In the genomic region with DNA sequence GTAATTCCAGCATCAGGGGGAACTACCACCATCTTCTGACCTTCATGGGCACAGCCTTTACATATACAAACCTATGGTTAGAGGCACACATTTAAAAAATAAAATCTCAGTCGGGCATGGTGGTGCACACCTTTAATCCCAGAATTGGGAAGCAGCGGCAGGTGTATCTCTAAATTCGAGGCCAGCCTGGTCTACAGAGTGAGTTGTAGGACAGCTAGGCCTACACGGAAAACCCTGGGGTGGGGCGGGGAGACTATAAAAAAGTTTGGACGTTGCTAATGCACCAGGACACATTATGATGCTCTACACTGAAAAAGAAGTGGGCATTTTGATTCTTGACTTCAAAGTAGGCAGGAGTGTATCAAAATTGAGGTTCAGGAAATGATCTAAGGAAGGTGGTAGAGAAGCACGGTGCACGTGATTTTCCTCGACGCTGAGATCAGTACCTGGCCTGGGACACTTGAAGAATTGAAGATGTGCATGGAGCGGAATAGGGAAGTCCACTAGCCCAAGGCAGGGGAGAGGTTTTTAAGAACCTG, we compare ENCODE assay signal across 8 mouse cellular contexts. TPM values are rescaled to one million over a fixed set of nuclear protein-coding genes. Genes with fewer than 3 reads are reported as not detected.
DNase-seq lines count a peak whose midpoint lies in the region; ATAC-seq and TF ChIP-seq lines count a peak whose summit lies in the region.

No protein-coding gene starts in this region.

- peak; percentile 44; the same call in 1 of the 2 replicates for ATAC-seq in kidney, embryonic 16.5 days (ENCODE audit: low FRiP score, low TSS enrichment)
- ATAC-seq in G1E (ENCODE audit: extremely low read depth, insufficient number of reproducible peaks, low FRiP score, poor library complexity, severe bottlenecking), result no peak
- ATAC-seq in forebrain, embryonic 12.5 days (ENCODE audit: low FRiP score), result peak; percentile 39
- no peak for ATAC-seq in limb, embryonic 14.5 days (ENCODE audit: low FRiP score, low read depth)

- peak overlapping the region; percentile 95 for H3K27ac ChIP-seq in kidney, embryonic 16.5 days (ENCODE audit: low read length)
- peak overlapping the region; percentile 87 for H3K27ac ChIP-seq in forebrain, embryonic 12.5 days
- no peak overlapping the region for H3K27ac ChIP-seq in limb, embryonic 14.5 days (replicated peaks; ENCODE audit: low read depth, low read length)
- H3K27ac ChIP-seq in small intestine, adult 2 months (ENCODE audit: insufficient read depth, low read depth, low read length), result peak overlapping the region; percentile 64

- DNase-seq in kidney, adult 8-10 months, result no peak
- DNase-seq in G1E (ENCODE audit: low spot score), result no peak
- no peak for DNase-seq in limb, embryonic 14.5 days (ENCODE audit: low spot score)
- no peak for DNase-seq in embryo, embryonic 10.5 days (ENCODE audit: low spot score)
- no peak for DNase-seq in ovary, adult 18-20 months (ENCODE audit: low spot score)

- peak overlapping the region; percentile 88 for H3K9ac ChIP-seq in kidney, embryonic 16.5 days (replicated peaks; ENCODE audit: low read length)
- peak overlapping the region; percentile 81 for H3K9ac ChIP-seq in forebrain, embryonic 12.5 days
- H3K9ac ChIP-seq in limb, embryonic 14.5 days (ENCODE audit: low read depth, low read length, severe bottlenecking), result peak overlapping the region; percentile 84

- WGBS in kidney, embryonic 16.5 days, result 24% methylated on average over 11 of the region's 11 CpGs
- WGBS in forebrain, embryonic 12.5 days, result 27% methylated on average over 11 of the region's 11 CpGs
- 26% methylated on average over 11 of the region's 11 CpGs for WGBS in limb, embryonic 14.5 days
- WGBS in small intestine, adult 2 months, result 16% methylated on average over 11 of the region's 11 CpGs

- no peak for TF ChIP-seq POLR2A in limb, embryonic 14.5 days (IDR thresholded peaks at IDR 0.05; ENCODE audit: borderline replicate concordance, extremely low read depth, insufficient read depth, insufficient read length)
- no peak for TF ChIP-seq POLR2A in small intestine, adult 2 months (IDR thresholded peaks at IDR 0.05; ENCODE audit: low read depth, low read length)

- H3K27me3 ChIP-seq in kidney, embryonic 16.5 days (ENCODE audit: insufficient read depth, low read length), result no peaks in the 10 kb centered on the region
- no peaks in the 10 kb centered on the region for H3K27me3 ChIP-seq in G1E (ENCODE audit: insufficient read depth, low read length)
- H3K27me3 ChIP-seq in forebrain, embryonic 12.5 days, result no peaks in the 10 kb centered on the region
- H3K27me3 ChIP-seq in limb, embryonic 14.5 days (ENCODE audit: control insufficient read depth, insufficient read depth, low read length), result no peaks in the 10 kb centered on the region
- no peaks in the 10 kb centered on the region for H3K27me3 ChIP-seq in small intestine, adult 2 months (ENCODE audit: control insufficient read depth, insufficient read depth, low read length)

- H3K4me3 ChIP-seq in kidney, embryonic 16.5 days (ENCODE audit: low read length), result peak overlapping the region; percentile 68
- H3K4me3 ChIP-seq in G1E (ENCODE audit: low read depth, low read length), result peak overlapping the region; percentile 77
- H3K4me3 ChIP-seq in forebrain, embryonic 12.5 days (replicated peaks), result peak overlapping the region; percentile 52
- peak overlapping the region; percentile 66 for H3K4me3 ChIP-seq in limb, embryonic 14.5 days (replicated peaks; ENCODE audit: low read length)
- H3K4me3 ChIP-seq in small intestine, adult 2 months (ENCODE audit: low read depth, low read length), result peak overlapping the region; percentile 67

- H3K4me2 ChIP-seq in kidney, embryonic 16.5 days (replicated peaks; ENCODE audit: low read depth, low read length), result peak overlapping the region; percentile 66
- peak overlapping the region; percentile 73 for H3K4me2 ChIP-seq in forebrain, embryonic 12.5 days
- H3K4me2 ChIP-seq in limb, embryonic 14.5 days (replicated peaks; ENCODE audit: low read depth, low read length, severe bottlenecking), result peak overlapping the region; percentile 59

- H3K9me3 ChIP-seq in kidney, embryonic 16.5 days (ENCODE audit: low read length), result no peaks in the 10 kb centered on the region
- no peaks in the 10 kb centered on the region for H3K9me3 ChIP-seq in G1E (replicated peaks)
- no peaks in the 10 kb centered on the region for H3K9me3 ChIP-seq in forebrain, embryonic 12.5 days
- H3K9me3 ChIP-seq in limb, embryonic 14.5 days (ENCODE audit: control insufficient read depth, low read length), result no peaks in the 10 kb centered on the region

- H3K36me3 ChIP-seq in kidney, embryonic 16.5 days (ENCODE audit: insufficient read depth, low read length), result 0 out of 2 replicates have a peak, but pooled peaks cover 7% of the 10 kb centered on the region
- H3K36me3 ChIP-seq in G1E (replicated peaks), result peaks cover 10% of the 10 kb centered on the region
- 0 out of 2 replicates have a peak, but pooled peaks cover 4% of the 10 kb centered on the region for H3K36me3 ChIP-seq in forebrain, embryonic 12.5 days (replicated peaks)
- peaks cover 10% of the 10 kb centered on the region for H3K36me3 ChIP-seq in limb, embryonic 14.5 days (ENCODE audit: control insufficient read depth, insufficient read depth, low read length)
- peaks cover 2% of the 10 kb centered on the region; the same call in 1 of the 2 replicates for H3K36me3 ChIP-seq in small intestine, adult 2 months (ENCODE audit: control insufficient read depth, insufficient read depth, low read length)

- peaks cover 12% of the 10 kb centered on the region for H3K4me1 ChIP-seq in kidney, embryonic 16.5 days (ENCODE audit: insufficient read depth, low read length)
- peaks cover 18% of the 10 kb centered on the region for H3K4me1 ChIP-seq in G1E (ENCODE audit: insufficient read depth, low read depth, low read length)
- peaks cover 10% of the 10 kb centered on the region for H3K4me1 ChIP-seq in forebrain, embryonic 12.5 days
- peaks cover 5% of the 10 kb centered on the region; the same call in 1 of the 2 replicates for H3K4me1 ChIP-seq in limb, embryonic 14.5 days (ENCODE audit: control insufficient read depth, insufficient read depth, low read length)
- H3K4me1 ChIP-seq in small intestine, adult 2 months (ENCODE audit: control insufficient read depth, insufficient read depth, insufficient read length, low read length), result no peaks in the 10 kb centered on the region

- no peak for TF ChIP-seq CTCF in G1E (IDR thresholded peaks at IDR 0.05; ENCODE audit: low read depth, low read length)
- no peak for TF ChIP-seq CTCF in small intestine, adult 2 months (IDR thresholded peaks at IDR 0.05; ENCODE audit: extremely low read depth, insufficient read length, insufficient replicate concordance, low read depth, low read length)

RNA-seq across cellular contexts. Expression of a gene that starts 0.4 kb away (rescaled TPM):
- 17.4 and 19.3 TPM in 2 replicates for polyA plus RNA-seq in kidney, embryonic 16.5 days (2015; fragmentation: Nextera tagmentation; extraction: Ambion mirVana)
- total RNA-seq in G1E (2014; fragmentation: Nextera tagmentation) (8.5 and 11.8 TPM in 2 replicates), G1E (2017) (11.8 and 14.0 TPM in 2 replicates)
- polyA plus RNA-seq in G1E (2012), result 2.0 and 2.1 TPM in 2 replicates
- 21.5 and 22.2 TPM in 2 replicates for polyA plus RNA-seq in forebrain, embryonic 12.5 days (2016; fragmentation: Nextera tagmentation; extraction: Ambion mirVana)
- 5.6 and 6.1 TPM in 2 replicates for polyA plus RNA-seq in limb, embryonic 14.5 days (2012; rRNA removed)
- polyA plus RNA-seq in limb, embryonic 14.5 days (2014; fragmentation: Nextera tagmentation; extraction: Ambion mirVana), result 3.1 and 3.9 TPM in 2 replicates
- polyA plus RNA-seq in small intestine, adult 2 months (2012; rRNA removed), result 0.29 and 1.1 TPM in 2 replicates

RNA-seq across cellular contexts. Expression of a gene that starts 43.0 kb away (rescaled TPM):
- polyA plus RNA-seq in kidney, embryonic 16.5 days (2015; fragmentation: Nextera tagmentation; extraction: Ambion mirVana), result 10.7 and 11.7 TPM in 2 replicates
- total RNA-seq in G1E (2014; fragmentation: Nextera tagmentation) (52.8 and 64.7 TPM in 2 replicates), G1E (2017) (10.4 and 10.7 TPM in 2 replicates)
- 54.9 and 63.0 TPM in 2 replicates for polyA plus RNA-seq in G1E (2012)
- 33.6 and 33.8 TPM in 2 replicates for polyA plus RNA-seq in forebrain, embryonic 12.5 days (2016; fragmentation: Nextera tagmentation; extraction: Ambion mirVana)
- 54.7 and 83.6 TPM in 2 replicates for polyA plus RNA-seq in limb, embryonic 14.5 days (2012; rRNA removed)
- polyA plus RNA-seq in limb, embryonic 14.5 days (2014; fragmentation: Nextera tagmentation; extraction: Ambion mirVana), result 24.1 and 31.2 TPM in 2 replicates
- polyA plus RNA-seq in small intestine, adult 2 months (2012; rRNA removed), result 107 and 224 TPM in 2 replicates

RNA-seq across cellular contexts. Expression of a gene that starts 48.8 kb away (rescaled TPM):
- 23.0 and 25.4 TPM in 2 replicates for polyA plus RNA-seq in kidney, embryonic 16.5 days (2015; fragmentation: Nextera tagmentation; extraction: Ambion mirVana)
- total RNA-seq in G1E (2014; fragmentation: Nextera tagmentation) (99.9 and 128 TPM in 2 replicates), G1E (2017) (18.9 and 23.2 TPM in 2 replicates)
- 2.1 and 5.6 TPM in 2 replicates for polyA plus RNA-seq in G1E (2012)
- polyA plus RNA-seq in forebrain, embryonic 12.5 days (2016; fragmentation: Nextera tagmentation; extraction: Ambion mirVana), result 26.9 and 29.9 TPM in 2 replicates
- polyA plus RNA-seq in limb, embryonic 14.5 days (2012; rRNA removed), result 10.2 and 12.6 TPM in 2 replicates
- polyA plus RNA-seq in limb, embryonic 14.5 days (2014; fragmentation: Nextera tagmentation; extraction: Ambion mirVana), result 20.6 and 21.9 TPM in 2 replicates
- polyA plus RNA-seq in small intestine, adult 2 months (2012; rRNA removed), result 0.94 and 2.6 TPM in 2 replicates

RNA-seq across cellular contexts. Expression of a gene that starts 50.5 kb away (rescaled TPM):
- 37.3 and 42.4 TPM in 2 replicates for polyA plus RNA-seq in kidney, embryonic 16.5 days (2015; fragmentation: Nextera tagmentation; extraction: Ambion mirVana)
- 193 and 233 TPM in 2 replicates for total RNA-seq in G1E (2014; fragmentation: Nextera tagmentation)
- 158 and 191 TPM in 2 replicates for total RNA-seq in G1E (2017)
- 10.4 and 12.7 TPM in 2 replicates for polyA plus RNA-seq in G1E (2012)
- polyA plus RNA-seq in forebrain, embryonic 12.5 days (2016; fragmentation: Nextera tagmentation; extraction: Ambion mirVana), result 23.4 and 26.7 TPM in 2 replicates
- 45.4 and 60.0 TPM in 2 replicates for polyA plus RNA-seq in limb, embryonic 14.5 days (2012; rRNA removed)
- polyA plus RNA-seq in limb, embryonic 14.5 days (2014; fragmentation: Nextera tagmentation; extraction: Ambion mirVana), result 38.0 and 42.0 TPM in 2 replicates
- 23.1 and 31.2 TPM in 2 replicates for polyA plus RNA-seq in small intestine, adult 2 months (2012; rRNA removed)

Comparison
In these comparisons a context has a peak if more than half of its experiments do, and no peak if none do; other contexts are left out.
1. ATAC-seq: peak in kidney, embryonic 16.5 days (single experiment) and forebrain, embryonic 12.5 days (single experiment); none in G1E (single experiment) and limb, embryonic 14.5 days (single experiment).
2. Peak in every context shown above with its lines, with median percentiles within 50 percentile points of each other: H3K4me2 ChIP-seq, H3K4me3 ChIP-seq and H3K9ac ChIP-seq.